Mouse (Mus musculus) ES-Bruce4 (cell line): ENCODE data around the gene Fem1a.

Experiments used
- CTCF ChIP-seq: IDR thresholded peaks from one replicate; pipeline ENCODE4 v1.8.1; 2011; ENCODE audit warnings: low read depth, low read length
- POLR2A ChIP-seq: IDR thresholded peaks from one replicate; pipeline ENCODE4 v1.8.1; 2011; ENCODE audit warnings: low read length; ENCODE audit not compliant: insufficient read depth

GRCm38 (mm10) chr17:56272644-56273043 is 16.0 kb downstream of the Fem1a start:
- TF ChIP-seq CTCF, result no peak
- TF ChIP-seq POLR2A, result no peak
